Mouse (Mus musculus) layer of hippocampus, adult 18-20 months (tissue): ENCODE data around the gene Etv4. TPM values are rescaled to one million over a fixed set of nuclear protein-coding genes. Genes with fewer than 3 reads are reported as not detected.

Source experiments
- DNase-seq, 2 experiments: peaks; one replicate each; pipeline ENCODE4 v3.0.0; 2022; ENCODE audit warnings: low spot score in 2 of 2
- long read RNA-seq: library from polyadenylated mRNA; stranded (forward); transcript quantifications from one replicate; pipeline ENCODE4 v2.0.0, GENCODE M21; 2021
- total RNA-seq, 2 experiments: library from RNA; stranded (reverse); gene quantifications; 2 replicates each; pipeline ENCODE4 v1.2.3; 2021

The Etv4 gene
- total RNA-seq, result 10 to 100 TPM in 1 of 2 experiments, 1 to 10 TPM in 1; 9.0 to 10.6 TPM
- long read RNA-seq, partial matches to known transcripts, result 1 of 8 reads
- long read RNA-seq, other reads (novel, unspliced or antisense), result 5 of 8 reads

DNA sequence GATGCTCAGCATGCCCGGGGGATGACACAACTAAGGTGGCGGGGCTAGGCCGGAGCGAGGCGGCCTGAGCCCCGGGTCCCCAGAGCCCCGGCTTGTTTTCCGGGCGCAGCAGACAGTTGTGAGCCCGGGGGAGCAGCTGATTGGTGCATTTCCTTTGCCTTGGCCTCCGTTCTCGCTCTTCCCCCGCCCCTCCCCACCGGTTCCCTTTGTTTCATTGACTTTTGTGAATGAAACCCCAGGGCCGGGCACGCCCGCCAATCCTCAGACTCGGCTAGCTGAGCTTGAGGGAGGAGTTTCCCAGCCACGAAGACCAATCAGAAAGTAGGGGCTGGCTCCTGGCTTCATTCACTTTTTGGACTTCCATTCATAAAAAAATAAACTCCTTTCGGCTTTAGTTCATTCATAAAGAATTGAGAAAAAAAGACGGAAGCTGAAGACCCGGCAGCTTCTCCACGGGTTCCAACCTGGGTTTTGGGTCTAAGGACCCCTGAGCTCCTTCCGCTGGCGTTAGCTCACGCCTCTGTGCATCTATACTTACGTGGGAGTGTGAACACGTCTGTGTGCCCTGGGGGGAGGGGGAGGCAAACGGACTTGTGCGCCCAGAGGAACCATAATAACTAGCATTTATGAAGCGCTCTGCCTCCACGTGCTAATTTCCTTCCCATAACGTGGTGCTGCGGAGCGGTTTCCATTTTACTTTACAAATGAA, at the start of gene Etv4:
Gene Etv4, minus strand, starts transcription at position 229 of the 709 bp plus-strand sequence.
- peak; percentile 83 to 92 for DNase-seq

DNA sequence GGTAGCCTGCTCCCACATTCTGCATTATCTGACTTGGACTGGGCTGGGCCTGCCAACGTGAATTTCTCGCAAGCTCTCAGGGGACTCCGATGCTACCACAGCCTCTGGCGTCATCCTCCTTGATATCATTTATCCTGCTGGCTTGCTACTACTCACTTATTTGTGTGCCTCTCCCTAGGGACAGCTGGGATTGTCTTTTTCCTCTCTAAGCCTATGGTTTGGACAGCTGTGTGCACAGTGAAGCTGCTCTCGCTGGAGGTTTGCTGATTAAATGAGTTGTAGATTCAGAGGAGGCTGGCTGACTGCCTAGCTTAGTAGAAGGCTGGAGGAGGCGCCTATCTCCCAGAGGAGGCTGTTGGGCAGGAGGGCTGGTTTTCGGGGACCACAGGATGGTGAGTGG, 46.8 kb upstream of the Etv4 start:
- DNase-seq, result peak; percentile 35 to 43

DNA sequence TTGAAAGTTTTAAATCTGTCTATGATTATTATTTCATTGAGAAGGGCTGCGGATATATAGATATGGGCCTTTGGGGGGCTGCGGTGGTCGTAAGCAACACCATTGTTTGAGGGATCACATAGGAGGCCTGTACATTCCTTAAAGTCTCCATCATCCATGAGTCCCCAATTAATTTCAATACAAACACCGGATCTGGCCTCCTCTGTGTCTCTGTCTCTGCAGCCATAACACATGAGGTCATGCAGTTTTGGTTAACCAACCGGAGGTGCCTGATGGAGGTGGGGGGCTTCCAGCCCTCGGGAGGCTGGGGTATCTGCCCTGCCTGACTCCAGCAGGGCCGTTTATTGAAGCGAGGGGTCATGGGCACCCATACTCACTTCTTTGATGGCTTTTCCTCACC, 45.4 kb upstream of the Etv4 start:
- no peak for DNase-seq

DNA sequence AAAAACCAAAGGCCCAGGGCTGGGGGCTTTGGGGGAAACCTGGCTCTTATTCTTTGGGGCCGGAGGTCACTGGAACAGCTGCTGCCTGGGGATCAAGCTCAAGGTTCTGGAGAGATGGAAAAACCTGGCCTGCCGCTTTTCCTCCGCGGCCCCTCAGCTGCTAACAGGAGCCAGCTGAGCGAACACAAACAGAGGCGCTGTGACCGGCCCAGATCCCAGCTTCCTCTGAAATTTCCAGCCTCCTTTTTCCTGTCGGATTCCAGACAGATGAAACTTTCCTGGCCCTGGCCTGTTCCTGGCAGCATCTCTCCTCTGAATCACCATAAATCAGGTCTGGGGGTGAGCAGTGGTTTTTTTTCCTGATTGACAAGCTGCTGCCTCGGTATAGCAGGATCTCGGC, 44.9 kb upstream of the Etv4 start:
- no peak for DNase-seq

DNA sequence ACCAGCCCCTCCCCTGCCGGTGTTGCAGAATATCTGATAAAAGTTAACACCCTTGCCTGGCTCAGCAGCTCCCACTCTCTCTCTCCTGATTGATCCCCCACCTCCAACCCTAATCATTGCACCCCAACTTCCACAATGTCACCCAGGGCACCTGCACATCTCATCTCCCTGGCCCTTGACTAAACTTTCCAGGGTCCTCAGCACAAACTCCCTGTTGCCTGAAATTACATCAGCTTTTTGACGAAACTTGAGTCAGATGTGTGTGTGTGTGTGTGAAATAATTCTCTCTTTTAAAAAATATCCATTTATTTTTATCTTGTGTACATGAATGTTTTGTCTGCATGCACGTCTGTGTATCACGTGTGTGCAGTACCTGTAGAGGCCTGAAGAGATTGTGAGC, 43.5 kb upstream of the Etv4 start:
- no peak for DNase-seq

DNA sequence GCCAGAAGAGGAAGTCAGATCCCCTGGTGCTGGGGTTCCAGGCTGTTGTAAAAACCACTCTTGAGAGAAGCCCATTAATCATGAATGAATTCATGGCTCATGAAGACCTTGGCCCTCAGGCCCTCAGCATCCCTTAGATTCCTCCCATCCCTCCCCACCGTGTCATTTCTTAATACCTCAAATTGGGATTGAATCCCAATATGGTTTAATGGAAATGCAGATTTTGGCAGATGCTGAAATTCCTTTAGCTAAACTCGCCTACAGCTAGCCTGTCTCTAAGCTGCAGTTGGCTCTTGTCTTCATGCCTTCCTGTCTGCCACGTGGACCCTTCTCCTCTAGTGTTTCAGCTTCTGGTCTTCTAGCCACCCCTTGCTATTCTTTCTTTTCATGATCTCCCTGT, 38.0 kb upstream of the Etv4 start:
- DNase-seq, result no peak

DNA sequence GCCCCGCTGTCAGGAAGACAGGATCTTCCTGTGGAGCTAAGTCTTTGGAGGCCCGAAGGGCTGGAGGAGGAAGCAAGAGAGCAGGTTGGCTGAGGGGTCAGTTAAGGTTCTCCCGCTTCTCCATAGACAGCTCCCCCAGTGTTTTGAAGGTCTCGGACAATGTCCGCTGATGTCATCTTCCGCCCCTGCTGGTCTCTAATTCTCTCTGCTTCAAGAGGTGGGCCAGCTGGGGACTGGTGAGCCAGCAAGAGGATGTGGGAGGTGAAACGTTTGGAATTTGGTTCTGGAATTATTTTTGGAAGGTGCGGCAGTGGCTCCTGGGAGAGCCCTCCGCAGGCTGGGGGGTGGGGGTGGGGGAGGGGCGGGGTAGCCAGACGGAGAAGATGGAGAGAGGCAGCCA, 35.7 kb upstream of the Etv4 start:
- DNase-seq, result no peak

DNA sequence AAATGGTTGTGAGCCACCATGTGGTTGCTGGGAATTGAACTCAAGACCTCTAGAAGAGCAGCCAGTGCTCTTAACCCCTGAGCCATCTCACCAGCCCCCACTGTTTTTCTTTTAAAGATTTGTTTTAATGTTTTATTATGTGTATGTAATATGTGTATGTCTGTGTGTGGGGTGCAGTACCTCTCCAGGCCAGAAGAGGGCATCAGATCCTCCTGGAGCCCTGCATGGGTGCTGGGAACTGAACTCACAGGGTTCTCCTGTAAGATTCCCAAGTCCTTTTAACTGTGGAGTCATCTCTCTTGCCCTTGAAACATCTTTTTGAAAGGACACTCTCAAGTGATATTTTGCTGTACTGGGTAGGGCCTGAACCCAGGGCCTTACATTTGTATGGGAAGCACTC, 34.7 kb upstream of the Etv4 start:
- no peak for DNase-seq

DNA sequence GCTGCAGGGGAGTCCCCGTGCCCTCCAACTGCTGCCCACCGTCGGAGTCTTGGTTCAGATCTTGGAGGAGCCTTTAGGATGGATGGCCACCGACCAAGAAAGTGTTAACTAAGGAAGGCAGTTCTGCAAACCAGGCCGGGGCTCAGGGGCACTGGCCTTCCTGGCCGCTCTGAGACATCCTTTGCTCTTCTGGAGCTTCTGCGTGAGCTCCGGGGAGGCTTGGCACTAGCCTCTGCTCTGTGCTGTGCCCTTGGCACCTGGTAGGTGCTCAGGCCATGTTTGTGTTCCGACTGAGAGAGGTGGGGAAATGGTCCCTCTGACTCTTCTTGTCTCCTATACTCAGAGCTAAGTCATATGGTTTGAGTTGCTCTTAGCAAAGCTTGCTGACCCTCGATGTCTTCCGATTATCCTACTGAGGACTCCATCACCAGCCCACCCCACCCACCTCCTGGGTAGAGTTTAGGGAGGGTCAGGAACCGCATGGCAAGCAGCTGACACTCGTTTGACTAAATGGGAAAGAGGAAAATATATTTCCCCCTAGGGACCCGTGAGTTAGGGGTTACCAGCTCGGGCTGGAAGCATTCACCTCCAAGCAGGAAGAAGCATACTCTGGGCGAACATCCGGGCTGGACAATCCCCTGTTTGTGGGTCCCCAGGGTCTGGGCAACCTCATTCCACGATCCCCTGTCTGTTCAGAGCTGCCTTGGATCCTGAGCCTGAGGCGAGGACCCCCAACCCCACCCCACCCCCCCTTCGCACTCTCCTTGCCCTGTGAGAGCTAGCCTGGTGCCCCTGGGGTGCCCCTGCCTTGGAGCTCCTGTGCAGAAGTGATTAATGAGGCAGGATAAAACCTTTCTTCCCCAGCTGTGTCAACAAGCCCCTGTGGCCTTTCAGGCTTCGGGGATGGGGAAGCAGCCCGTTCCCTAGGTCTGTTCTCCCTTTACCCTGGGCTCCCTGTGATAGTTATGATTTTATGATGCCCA, 30.2 kb upstream of the Etv4 start:
- no peak for DNase-seq

DNA sequence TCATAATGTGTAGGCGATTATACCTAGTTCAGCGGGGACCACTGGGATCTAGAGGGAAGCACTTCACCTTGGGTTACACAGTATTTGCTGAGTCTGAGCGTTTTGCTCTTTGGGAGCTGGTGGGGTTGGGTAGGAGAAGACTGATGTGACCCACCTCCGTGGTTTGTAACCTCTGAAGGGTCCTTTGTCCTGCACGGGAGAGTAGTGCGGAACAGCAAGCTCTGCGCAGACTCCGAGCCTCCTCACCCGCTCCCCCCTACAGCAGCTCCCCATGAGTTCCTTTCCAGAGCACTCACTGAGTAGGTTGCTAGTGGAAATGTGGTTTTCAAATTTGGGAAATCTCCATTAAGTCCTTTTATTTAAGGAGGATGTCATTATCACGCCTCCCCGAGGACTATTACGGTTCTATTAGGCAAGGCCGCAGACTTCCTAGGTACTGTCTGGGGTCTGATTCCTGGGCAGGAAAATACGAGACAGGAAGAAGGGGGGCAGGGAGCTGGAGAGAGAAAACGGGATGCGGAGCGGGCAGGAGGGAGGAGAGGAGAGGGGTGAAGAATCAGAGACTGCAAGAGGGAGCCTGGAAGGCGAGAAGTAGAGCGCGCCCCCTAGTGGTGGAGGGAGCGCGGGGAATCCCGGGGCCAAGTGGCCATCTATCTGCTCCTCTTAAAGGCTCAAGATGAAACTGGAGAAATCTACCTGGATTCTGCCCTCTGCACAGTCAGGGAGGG, 29.4 kb upstream of the Etv4 start:
- peak; percentile 55 to 77 for DNase-seq

DNA sequence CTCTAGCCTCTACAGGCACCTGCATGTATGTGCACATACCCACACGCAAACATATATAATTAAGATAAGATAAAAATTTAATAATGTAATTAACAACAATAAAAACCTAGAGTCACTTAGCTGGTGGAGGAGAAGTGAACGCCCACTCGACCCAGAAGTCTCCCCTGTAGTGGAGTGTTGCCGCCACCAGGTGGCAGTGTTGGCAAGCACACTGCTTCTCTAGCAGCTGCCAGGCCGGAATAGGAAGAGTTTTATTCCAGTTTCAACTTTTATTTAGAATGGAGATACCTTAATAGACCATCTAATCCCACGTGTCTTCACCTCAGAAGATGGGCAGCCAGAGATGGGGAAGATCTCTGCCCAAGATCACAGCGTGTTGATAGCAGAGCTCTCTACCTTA, 28.1 kb upstream of the Etv4 start:
- peak; percentile 65 to 92 for DNase-seq

DNA sequence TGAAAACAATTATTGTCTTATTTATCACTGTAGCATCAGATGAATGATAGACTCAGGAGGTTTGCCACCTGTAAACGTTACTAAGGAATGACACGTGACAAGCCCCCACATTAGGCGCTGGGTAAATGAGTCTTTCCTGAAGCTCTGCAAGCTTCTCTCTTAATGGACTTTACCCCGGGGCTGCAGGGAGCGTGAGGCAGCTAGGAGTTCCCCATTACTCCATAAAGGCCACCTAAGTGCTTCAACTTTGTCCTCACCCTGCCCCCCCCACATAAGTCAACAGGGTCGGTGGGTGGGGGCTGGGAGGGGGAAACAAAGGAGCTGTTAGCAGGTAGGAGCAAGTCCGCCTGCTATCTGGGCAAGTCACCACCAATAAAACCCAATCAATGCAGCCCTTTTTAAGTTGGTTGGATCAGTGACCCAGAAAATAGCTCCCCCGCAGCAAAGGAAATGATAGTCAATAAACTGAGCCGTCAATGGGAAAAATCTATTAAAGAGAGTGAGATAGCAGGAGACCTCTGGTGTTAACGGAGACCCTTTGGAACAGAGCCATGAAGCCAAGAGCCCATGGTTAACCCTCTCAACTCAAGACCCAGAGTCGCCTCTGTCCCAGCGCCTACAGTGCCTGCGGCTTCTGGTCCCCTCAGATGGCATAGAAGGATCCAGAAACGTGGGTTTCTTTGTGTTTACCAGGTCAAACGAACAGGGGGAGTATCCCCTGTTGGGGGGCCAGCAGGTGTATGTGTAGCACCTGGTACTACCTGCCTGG, 24.1 kb upstream of the Etv4 start:
- DNase-seq, result no peak

DNA sequence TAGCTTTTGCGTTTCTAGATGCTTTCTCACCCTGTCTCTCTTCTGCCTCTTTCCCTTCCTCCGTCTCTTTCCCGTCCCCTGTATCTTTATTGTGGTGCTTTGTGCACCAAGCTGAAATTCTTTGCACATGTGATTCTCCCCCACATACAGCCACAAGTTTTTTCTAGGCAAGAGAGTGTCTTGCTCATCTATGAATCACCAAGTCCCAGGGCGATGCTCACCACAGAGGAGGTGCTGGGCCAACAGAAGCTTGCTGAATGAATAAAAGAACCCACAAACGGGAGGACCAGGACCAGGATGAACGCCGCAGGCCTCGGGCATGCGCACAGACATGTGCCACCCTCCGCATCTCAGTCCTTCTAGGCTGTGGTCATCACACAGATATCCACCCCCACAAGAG, 22.1 kb upstream of the Etv4 start:
- peak in 1 of 2 experiments; percentile 16 for DNase-seq

DNA sequence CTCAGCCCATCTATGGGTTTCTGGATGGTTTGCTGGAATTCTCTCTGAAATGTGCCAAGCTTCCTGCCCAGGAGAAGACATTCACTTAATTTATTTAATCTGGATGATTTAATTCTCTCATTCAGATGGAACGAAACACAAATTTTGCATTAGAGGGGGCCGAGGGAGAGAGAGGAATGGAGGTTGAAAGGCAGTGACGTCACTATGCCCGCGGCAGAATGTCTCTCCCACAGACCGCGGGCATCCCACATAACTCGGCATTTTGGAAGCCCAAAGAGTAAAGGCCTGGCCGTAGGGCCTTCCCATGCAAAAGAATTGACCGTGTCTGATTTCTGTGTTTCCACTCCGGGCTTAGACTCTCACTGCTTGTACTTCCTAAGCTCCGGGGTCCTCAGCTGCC, 21.6 kb upstream of the Etv4 start:
- DNase-seq, result no peak

DNA sequence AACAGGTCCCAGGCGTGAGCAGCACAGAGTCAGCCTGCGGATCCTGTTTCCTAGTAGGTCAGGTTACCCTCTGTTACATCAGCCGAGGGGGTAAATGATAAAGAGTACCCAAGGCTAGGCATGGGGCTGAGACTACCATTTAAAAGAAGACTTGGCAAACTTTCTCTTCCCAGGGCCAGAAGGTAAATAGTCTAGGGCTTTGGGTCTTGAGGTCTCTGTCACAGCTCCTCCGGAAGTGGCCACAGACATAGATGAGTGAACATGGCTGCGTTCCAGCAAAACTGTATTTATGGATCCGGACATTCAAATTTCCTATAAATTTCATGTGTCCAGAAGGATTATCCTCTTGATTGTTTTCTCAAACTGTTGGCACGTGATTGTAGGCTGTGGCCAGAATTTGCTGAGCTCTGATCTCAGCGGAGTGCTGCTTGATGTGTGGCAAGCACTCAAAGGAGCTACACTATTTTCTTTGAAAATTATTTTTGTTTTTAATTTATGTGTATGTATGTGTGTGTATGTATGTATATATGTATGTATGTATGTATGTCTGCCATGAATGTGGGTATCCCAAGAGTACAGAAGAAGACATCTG, 20.0 kb upstream of the Etv4 start:
- no peak for DNase-seq

DNA sequence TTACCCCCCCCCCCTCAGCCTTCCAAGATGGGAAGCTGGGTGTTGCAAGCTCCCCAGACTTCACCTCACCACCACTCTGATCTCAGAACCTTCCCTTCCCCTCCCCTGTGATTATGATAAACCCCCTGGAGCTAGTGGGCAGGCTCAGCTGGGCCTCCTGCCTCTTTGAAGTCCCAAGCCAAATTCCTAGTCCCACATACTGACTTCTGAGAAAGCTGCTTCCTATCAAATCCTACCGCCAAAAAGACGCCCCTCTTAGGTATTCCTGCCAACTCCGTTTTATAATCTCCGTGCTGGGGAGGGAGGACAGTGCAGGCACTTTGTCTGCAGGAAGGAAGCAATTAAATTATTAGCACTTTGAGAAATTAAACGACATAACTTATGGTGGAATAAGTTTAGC, 16.2 kb upstream of the Etv4 start:
- no peak for DNase-seq

DNA sequence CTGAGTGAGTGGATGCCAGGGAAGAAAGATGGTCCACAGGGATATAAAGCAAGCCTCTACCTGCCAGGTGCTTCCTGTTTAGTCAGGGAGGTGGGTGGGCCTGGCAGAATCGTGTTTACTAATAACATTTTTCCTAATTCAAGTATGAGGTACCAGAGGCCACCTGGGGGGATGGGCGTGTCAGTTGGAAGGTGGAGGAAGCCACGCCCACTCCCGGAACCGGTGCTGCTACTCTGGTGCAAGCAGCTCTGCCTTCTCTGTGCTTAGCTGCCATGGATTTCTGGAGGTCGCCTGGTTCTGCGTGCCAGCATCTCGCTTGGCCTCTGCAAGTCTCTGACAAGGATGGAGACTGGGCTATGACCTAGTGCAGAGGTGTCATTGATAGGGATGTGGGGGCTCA, 12.9 kb upstream of the Etv4 start:
- no peak for DNase-seq

DNA sequence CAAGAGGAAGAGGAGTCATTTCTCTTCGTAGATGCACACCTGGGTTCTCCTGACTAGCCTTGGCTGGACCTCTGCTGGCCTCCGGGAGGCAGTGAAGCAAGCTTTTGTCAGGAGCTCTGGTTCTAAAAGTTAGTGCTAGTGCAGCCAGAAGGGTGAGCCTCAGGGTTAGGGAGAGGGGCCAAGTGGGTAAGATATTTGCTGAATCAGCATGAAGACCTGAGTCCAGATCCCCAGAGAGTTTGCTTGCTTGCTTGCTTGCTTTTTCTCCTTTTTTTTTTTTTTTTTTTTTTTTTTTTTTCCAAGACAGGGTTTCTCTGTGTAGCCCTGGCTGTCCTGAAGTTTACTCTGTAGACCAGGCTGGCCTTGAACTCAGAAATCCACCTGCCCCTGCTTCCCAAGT, 12.2 kb upstream of the Etv4 start:
- no peak for DNase-seq

DNA sequence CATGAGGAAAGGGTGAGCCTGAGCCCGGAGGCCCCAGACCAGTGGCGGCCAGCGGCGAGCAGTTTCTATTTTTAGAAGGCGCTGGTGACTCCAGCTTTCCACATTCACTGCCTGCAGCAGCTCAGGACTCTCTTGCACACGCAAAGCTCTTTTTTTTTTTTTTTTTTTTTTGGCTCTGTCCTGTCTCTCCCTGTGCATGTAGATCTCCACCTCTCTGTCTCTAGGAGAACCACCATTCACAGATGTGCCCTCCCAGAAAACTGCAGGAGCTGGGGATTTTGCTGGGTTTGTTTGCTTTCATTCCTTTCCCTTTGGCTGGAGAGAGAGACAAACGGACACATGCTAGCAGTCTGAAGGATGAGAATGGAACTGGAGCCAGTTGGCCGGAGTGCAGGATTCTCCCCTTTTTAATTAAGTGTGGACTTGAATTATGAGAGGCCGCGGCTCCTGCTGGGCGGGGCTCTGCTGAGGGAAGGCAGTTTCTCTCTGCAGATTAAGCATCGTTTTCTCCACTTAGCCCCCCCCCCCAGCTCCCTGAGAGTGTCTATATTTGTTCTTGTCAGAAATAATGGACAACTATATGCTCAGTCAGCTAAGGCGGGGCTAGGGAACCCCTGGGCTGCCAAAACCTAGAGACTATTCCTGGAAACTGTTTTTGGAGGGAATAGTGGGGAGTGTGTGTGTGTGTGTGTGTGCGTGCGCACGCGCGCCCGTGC, 5.8 kb upstream of the Etv4 start:
- DNase-seq, result no peak

DNA sequence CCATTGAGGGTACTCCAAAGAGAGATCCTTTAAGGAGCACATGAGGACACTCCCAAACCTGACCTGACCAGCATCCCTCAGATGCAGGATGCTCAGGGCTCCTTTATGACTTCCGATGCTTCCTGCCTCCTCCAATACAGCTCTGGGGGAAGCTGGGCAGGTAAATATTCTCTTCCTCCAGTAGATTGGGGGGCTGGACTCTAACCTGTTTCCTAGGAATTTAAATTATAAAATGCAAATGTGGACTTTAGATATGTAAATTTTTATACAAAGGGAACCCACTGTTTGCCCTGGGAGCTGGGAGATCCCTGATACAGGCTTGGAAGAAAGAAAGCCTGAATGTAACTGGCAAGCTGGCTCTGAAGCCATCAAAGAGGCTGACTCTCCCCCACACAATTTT, 2.3 kb upstream of the Etv4 start:
- no peak for DNase-seq
